Mouse (Mus musculus) layer of hippocampus, adult 11-12 months (tissue): ENCODE measurements at regions not wholly inside any gene's neighbourhood (a gene's known extent, or its start where the extent isn't known, plus 50 kb on each side); places are given as distances from the start of the nearest gene placed in this dataset.

ENCODE experiments used
- DNase-seq: peaks from one replicate; pipeline ENCODE4 v3.0.0; 2022; ENCODE audit warnings: low spot score

DNA sequence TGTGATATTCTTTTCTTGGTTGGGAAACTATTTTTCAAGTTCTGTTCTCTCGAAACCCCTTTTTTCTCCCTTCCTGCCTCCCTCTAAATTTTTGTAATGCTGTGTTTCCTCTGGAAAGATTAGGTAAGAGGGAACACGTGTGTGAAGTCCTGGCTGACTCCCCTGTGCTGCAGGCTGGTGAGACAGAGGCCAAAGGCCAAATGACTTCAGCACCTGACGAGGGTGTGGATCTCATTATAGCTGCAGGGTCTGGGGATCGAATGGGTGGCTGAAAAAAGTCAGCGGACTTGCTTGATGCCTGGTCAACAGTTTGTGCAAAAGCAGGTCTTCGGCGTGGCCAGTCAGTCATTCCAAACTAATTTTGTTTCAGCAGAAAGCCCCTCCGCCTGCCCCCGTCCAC lies 159.1 kb downstream of the En1 start:
- no peak for DNase-seq

DNA sequence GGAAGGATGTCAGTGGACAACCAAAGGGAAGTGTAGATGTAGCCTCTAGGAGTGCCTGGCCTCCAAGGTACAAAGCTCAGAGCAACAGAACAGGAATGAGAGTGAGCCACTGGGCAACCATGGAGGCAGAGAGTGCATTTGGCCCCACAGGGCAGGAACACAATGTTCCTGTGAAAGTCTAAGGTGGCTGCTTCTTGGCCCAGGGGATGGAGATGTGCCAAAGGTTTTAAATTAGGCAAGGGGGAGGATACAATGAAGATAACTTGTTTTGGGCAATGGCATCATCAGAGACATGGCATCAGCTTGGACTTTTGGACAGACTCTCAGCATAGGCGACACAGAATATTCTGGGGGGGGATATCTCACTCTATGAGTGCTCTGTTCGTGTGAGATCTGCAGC lies 160.3 kb downstream of the En1 start:
- DNase-seq, result no peak

DNA sequence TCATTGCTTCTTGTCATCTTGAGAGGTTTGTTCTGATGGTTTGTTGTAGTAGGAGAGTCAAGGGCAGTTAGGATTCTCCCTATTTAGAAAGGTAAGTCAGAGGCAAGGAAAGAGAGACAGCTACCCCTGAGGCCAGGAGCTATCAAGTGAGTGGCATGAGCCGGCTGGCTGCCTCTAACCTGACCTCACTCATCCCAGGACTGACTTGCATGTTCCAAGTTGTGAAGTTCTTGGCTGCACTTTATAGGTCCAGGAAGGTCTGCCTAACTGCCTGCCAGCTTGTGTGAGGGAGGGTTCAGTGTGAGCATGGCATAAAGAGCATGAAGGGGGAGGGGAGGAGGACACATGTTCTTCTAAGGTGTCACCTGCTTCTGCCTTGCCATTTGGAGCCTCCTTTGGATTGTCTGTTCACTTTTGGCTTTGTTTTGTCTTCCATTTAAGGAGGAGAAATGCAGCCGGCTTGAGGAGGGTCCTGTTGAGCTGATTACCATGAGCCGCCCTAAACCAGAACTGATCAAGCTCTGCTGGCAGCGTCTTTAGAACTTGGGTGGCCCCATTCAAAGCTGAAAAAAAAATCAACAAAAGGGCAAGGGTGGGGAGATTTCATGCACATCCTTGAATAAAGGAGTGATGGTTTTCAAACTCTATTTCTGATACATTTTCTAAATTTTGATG lies 160.8 kb downstream of the En1 start:
- DNase-seq, result no peak

DNA sequence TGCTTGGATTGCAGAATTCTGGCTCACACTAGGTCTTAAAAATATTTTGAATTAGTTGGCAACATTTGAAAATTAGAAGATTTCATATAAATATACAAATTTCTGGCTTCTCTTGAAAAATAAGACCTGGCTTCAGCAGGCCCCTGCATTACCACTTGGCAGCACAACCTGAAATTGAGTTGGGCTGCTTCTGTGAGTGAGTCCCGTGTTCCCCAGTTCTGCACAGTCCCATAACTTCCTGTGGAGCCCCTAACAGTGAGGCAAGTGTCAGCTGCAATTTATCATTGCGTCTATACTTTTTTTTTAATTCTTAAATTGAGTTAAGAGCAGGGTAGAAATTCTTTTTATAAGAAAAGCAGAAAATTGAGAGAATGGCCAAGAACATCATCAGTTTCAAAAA lies 164.8 kb downstream of the En1 start:
- no peak for DNase-seq

DNA sequence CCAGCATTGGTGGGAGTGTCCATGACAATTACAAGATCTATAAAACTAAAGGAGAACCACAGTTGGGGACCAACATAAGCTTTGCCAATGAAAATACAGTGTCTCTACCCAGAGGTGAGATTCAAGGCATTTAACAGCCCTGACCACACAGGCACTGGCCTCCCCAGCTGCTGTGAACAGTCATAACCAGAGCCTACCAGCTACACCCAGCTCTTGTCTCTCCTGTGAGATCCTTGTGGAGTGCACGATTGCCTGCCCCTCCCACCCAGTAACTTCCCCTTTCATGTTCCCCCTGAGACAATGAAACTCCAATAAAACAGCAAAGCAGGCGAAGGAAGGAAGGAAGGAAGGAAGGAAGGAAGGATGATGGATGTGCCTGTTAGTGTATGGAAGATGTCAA lies 169.1 kb downstream of the En1 start:
- DNase-seq, result no peak

DNA sequence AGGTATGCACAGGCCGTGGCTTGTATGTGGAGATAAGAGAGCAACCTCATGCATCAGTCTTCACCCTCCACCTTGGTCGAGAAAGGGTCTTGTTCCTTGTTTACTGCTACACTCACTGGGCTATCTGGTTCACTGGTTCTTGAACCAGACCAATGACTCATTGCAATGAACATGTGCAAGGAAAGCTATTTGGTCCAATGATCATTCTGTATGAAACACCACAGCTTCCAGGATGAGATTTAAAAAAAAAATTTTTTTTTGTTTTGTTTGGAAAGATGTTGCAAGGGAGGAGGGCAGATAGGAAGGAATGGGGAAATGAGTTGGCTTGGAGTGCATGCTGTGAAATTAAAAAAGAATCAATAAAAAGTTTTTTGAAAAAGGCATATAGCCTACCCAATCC lies 174.7 kb downstream of the En1 start:
- DNase-seq, result no peak

DNA sequence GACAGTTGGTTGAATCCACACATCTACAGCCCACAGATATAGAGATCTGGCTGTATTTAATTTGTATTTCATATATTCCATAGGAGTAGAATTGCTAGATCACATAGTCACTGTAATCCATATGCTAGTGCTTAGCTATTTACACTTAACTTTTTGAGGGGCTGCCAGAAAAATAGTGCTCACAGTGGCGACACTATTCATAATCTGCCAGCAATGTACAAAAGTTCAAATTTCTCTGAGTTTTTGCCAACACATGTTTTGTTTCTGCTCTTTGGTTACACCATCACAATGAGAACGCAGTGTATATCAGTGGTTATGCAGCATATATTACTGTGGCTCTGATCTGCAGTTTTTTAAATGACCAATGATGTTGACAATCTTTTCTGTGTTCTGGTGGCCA lies 175.2 kb downstream of the En1 start:
- no peak for DNase-seq

DNA sequence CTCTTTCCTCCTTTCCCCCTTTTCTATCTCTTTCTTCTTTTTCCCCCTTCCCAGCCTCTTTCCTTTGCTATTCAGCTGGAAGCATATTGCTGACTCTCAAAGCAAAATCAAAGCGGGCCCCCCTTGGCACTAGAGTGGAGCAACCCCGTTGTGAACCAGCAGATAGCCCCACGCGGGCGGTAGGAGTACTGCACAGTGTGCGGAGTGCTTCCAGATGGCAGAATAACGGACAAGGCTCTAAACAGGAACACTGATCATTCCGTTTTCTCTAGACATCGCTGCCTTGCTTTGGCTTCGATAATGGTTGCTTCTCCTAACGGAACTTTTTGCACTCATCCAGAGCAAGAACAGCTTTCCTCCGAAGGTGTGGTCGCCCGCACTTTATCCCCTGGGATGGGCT lies 193.0 kb downstream of the En1 start:
- DNase-seq, result peak; percentile 45

DNA sequence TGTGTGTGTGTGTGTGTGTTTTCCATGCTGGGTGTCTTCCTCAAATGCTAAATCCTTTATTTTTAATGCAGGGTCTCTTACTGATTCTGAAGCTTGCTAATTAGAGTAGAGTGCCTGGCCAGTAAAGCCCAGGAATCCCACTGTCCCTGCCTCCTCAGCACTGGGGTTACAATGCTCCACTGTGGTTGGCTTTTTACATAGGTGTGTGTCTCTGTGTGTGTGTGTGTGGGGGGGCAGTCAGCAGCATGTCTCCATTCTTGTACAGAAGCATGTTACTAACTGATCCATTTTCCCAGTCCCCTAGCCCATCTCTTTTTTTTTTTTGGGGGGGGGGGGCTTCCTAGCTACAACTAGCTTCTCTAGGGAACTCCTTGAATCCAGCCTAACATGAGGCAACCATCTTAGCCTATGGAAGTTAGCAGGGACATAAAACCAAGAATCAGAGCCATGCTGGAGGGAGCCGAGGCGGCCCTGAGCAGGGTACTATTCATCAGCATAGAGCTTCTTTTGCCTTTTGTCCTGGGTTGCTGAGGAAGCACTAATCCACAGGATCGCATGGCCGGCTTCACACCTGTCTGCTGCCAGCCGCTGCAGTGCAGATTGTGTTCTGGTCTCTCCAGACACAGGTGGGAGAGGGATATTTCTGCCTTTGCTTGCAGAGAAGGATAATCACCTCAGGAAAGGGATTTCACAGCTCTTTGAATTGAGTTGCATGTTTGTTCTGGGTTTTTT lies 199.2 kb downstream of the En1 start:
- DNase-seq, result no peak

DNA sequence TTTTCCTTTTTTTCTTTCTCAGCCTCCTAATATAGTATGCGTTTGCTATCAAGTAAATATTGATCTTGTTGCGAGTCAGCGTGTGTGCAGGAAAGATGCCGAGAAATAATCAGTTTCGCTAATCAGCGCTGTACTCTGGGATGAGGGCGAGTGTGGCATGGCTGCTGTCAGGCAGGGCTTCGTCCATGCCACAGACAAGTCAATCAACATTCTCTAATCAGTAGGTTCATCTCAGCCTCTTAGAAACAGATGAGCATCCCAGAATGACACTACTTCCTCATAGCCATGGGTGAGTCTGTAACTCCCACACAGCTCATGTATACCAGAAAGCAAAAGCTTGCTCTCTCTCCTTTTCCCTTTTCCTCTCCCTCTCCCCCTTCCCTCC lies 199.8 kb downstream of the En1 start:
- no peak for DNase-seq

DNA sequence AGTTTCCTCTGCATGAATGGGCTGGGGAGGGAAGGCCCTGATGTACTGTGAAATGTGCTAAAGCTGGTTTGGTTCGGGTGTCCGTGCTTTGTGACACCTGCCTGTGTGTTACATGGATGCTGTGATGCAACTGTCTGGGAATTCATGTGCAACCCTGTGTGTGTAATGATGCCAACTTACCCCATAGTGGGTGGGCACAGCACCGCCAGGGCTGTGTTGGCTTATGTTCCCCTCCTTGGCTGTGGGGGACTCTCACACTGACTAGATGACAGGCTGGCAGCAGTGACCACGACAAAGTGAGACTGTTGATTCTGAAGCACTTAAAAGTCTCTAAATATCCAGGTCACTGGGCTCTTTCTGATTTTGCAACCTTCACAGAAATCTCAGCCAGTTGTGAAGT lies 212.2 kb downstream of the En1 start:
- no peak for DNase-seq

DNA sequence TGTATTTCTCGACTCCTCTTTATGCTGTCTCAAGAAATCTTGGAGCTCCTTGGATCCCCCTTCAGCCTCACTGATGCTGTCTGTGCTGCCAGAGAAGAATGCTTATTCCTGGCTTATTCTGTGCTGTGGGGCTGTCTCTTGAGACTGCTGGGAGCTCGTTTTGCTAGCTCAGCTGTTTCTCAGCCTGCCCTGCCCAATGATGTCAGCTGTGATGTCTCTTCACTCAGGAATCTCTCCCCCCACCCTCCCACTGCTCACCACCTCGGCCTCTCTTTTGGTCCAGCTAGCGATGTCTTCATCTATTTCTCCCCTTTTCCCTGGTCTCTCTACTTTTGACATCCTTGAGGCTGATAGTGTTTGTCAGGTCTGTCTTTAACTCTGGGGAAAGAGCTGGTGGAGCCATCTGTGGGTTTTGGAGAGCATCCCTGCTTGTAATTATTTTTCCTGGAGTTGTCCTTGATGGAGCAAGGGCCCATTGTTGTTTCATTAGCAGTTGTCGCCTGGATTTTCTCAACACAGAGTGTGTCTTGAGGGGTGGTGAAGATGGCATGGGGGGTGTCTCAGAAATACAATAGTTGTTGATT lies 214.1 kb downstream of the En1 start:
- no peak for DNase-seq

DNA sequence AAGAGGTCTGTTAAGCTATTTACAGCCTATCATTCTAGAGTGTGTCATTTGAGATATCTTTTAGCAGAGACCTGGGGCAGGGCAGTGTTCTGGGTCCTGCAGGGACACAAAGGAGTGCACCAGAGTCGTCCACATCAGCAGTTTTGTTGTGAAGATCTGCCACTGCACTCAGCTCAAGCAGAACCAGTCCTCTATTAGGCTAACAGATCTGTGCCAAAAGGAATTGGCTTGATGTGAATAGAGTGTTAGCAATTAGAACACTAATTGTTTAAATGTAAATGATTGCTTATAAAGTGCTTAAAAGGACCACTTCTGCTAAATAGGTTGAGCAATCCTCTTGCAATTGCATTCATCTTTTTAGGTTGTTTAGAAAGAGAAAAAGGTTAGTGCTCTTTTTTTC lies 215.3 kb downstream of the En1 start:
- no peak for DNase-seq

DNA sequence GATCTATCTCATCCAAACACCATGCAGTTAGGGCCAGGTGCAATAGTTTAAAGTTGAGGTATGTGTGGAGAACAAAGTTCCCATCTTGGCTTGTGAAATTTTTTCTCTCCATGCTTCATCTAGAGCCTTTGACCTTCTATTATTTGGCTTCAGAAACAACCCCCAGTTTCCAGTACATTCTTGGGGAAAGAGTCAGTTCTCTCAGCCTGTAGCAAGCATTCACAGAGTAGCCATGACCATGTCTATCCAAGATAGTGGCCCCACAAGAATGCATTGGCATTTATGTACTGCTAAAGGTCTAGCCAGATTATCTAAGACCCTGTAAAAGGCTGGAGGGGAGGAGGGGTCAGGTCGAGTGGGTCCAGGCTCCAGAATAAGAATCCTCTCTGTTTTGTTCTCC lies 229.8 kb downstream of the En1 start:
- DNase-seq, result no peak

DNA sequence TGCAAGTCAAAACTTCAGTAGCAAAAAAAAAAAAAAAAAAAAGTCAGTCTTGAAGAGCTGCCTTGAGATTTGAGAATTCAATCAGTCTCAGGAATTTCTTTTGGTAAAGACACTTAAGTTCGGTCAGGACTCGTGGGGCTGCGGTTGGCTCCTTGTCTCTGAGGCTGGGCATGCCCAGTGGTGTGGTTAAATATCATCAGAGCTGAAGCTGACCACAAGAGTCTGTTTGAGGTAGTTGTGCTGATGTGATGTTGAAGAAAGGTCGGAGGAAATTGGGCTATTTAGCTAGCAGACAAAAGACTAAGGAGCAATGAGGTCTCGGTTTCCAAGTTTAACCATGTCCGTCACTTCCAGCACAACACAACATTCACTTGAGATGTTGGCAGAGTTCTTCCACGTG lies 240.4 kb downstream of the En1 start:
- DNase-seq, result no peak

DNA sequence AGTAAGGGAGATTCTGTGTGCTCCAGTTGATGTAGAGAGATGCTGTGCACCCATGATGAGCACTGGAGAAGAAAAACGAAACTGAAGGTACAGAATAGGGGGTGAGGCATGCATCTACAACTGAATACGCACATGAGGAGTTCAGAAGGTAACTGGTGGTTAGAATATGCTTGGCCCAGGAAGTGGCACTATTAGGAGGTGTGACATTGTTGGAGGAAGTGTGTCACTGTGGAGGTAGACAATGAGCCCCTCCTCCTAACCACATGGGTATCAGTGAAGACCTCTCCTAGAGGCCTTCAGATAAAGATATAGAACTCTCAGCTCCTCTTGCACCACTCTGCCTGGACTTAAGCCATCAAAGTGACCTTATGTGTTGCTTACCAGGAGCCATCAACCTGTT lies 243.9 kb downstream of the En1 start:
- no peak for DNase-seq

DNA sequence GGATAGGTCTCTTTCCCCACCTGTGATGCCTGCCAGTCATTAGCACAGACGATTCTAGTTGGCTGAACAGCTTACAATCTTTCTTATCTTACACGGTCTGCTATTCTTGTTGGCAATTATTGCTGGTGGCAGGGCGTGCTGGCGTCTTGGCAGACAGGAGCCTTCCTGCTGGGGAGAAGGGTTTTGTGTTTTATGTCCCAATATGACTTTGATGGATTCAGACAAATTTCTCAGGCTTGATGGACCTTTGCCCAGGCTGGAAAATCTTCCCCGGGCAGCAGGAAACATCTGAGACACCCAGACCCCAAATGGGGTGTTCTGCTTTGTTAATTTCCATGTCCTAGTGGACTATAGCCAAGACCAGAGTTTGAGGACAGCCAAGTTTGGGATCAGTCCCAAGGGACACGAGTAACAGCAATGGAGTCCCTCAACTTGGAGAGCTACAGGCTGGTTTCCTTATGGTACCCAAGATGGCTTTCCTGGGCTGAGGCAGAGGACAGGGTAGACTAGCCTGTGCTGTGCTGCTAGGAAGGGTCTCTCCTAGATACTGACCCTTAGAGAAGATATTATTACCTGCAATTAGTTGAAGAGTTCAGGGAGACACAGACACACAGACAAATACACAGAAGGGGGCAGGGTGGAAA lies 249.8 kb downstream of the En1 start:
- no peak for DNase-seq

DNA sequence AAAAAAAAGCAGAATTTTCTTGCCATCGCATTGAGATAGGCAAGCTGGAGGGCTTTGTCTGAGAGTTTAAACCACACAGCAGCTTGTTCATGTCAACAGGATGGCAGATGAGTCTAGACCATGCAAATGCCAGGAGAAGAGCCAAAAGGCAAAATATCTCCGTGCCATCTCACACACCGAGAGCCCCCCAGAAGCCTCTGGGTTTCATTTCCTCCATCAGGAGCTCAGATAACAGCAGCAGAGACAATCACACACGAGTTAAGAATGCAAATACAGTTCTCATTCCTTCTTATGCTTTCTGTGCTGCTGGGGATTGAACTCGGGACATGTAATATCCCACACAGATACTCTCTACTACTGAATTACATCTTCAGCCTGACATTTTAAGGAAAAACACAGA lies 255.3 kb downstream of the En1 start:
- DNase-seq, result no peak

DNA sequence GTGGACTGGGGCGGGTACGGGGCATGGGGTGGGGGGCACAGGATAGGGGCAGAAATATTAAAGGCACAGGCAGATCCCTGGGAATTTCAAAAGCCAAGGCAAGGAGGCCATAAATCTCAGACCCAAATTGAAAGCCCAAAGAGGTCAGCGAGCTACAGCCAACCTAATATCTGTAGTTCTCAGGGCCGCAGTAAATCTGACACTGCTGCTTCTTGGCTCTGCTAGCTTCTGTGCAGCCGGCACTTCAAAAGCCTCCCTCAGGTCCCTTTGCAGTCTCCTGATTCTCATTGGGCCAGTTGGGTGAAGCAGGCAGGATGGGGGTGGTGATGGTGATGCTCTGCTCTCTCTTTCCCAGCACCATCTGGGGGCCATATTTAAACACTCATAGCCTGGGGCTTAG lies 257.3 kb downstream of the En1 start:
- no peak for DNase-seq

DNA sequence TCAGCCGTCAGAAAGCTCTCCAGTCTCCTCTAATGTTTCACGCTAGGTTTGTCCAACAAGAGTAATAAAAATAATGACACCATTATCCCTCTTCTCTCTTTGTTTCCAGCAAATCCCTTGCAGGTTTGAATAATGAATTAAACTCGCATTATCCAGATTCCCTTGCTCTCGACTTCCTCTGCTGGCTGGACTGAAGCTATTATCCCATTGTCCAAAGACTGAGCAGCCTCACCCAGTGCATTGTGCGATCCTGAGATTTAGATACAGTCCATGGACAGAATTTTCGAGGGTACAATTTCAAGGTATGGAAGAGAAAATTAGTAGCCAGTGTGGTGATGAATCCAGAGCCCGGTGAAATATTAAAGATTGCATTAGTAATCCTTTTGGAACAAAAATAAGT lies 270.3 kb downstream of the En1 start:
- no peak for DNase-seq

DNA sequence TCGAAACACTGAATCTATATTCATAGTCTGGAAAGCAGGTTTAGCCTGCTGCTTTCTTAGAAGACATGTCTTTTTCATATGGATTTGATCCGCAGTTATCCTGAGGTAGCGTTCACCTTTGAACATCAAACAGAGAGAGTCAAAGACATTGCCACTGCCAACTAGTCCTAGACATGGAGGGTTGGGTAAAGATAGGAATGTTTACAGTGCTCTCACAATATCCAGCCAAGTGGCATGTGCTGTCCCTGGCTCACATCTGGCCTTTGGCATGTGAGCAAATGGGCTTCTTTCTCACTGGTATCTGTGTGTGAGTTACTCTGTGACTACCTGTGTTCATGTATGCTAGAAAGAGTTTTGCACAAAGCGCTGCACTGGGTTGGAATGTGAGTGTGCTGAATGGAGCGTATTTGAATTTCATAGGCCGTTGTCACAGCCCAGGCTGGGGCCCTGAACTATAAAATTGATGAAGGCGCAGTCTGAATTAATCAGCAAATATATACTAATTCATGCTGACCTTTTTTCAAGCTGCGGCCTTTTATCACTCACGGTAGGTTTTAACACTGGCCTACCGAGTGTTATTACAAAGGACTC lies 280.8 kb downstream of the En1 start:
- DNase-seq, result no peak

DNA sequence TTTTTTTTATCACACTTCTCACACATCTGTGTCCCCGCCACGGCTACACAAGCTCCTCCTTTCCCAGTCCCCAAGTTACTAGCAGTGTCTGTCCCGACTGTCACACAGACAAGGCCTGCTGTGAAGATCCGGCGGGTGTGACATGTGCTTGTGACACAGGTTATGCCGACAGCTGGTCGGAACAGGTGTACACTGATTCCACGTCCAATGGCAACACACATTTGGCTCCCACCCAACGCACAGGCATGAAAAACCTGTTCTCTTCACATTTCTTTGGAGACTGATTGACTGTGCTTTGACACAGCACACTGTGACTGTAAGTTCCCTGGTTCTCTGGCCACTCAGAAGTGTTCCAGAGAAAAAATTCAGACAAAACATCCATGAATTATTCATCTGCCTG lies 281.4 kb downstream of the En1 start:
- peak; percentile 3 for DNase-seq

DNA sequence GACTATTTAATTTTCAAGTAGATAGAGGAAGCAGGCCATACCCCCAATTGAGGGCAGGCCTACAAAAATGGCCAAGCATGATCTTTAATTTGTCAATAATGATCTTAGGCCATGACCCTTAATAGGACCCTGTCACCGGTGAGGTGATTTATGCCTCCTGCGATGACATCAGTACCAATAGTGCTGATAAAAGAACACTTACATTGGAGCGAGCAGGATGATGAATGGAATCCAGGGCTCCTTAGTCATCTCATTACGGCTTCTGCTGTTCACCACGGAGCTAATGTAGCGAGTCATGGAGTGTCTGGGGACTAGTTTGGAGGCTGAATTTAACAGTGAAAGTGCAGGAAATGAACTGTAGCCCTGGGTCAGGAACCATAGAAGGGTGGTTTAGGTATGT lies 308.6 kb downstream of the En1 start:
- no peak for DNase-seq
